Mouse (Mus musculus) heart, embryonic 12.5 days (tissue): Measurements from ENCODE around the gene Rabgap1l. TPM values are rescaled to one million over a fixed set of nuclear protein-coding genes. Genes with fewer than 3 reads are reported as not detected.

Experiments used
- ATAC-seq: fragments of 200-750 bp; cut with Nextera tagmentation; 2 replicates; pipeline ENCODE4 v1.8.0; 2017; ENCODE audit warnings: moderate TSS enrichment, moderate library complexity; ENCODE audit not compliant: insufficient number of reproducible peaks, low FRiP score
- H3K27ac ChIP-seq: fragments of 300-500 bp; sonication (generic); 2 replicates; pipeline ENCODE4 v1.5.1; 2016; ENCODE audit warnings: mild to moderate bottlenecking, moderate library complexity; ENCODE audit not compliant: poor library complexity, severe bottlenecking
- H3K27me3 ChIP-seq: fragments of 300-500 bp; sonication (generic); replicated peaks from 2 replicates; pipeline ENCODE4 v1.6.1; 2016; ENCODE audit warnings: mild to moderate bottlenecking, moderate library complexity
- H3K36me3 ChIP-seq: fragments of 300-500 bp; sonication (generic); 2 replicates; pipeline ENCODE4 v1.6.1; 2016; ENCODE audit warnings: mild to moderate bottlenecking, moderate library complexity
- H3K4me1 ChIP-seq: fragments of 300-500 bp; sonication (generic); replicated peaks from 2 replicates; pipeline ENCODE4 v1.6.1; 2016; ENCODE audit warnings: mild to moderate bottlenecking
- H3K4me2 ChIP-seq: fragments of 300-500 bp; sonication (generic); 2 replicates; pipeline ENCODE4 v1.6.1; 2016; ENCODE audit warnings: mild to moderate bottlenecking, moderate library complexity
- H3K4me3 ChIP-seq: fragments of 300-500 bp; sonication (generic); 2 replicates; pipeline ENCODE4 v1.5.1; 2016; ENCODE audit warnings: mild to moderate bottlenecking
- H3K9ac ChIP-seq: fragments of 300-500 bp; sonication (generic); 2 replicates; pipeline ENCODE4 v1.6.1; 2016; ENCODE audit warnings: mild to moderate bottlenecking, moderate library complexity
- H3K9me3 ChIP-seq: fragments of 300-500 bp; sonication (generic); replicated peaks from 2 replicates; pipeline ENCODE4 v1.6.1; 2016; ENCODE audit warnings: mild to moderate bottlenecking, moderate library complexity
- WGBS: fragments of 180-500 bp; shearing (Covaris S2); methylation state at CpG from one replicate; pipeline ENCODE4 v1.1.7; 2016; 5-methylcytosine and 5-hydroxymethylcytosine counted together
- polyA plus RNA-seq: library from polyadenylated mRNA; unstranded; fragments of >200 nt; fragmentation: Nextera tagmentation; extraction: Ambion mirVana; gene quantifications from 2 replicates; pipeline ENCODE4 v1.2.1, GENCODE M21; 2016

Gene Rabgap1l
- polyA plus RNA-seq, 1 experiment from 2014 or later = 81.0 TPM

GRCm38 (mm10) chr1:160787164-160787563 is 5.8 kb downstream of the Rabgap1l start:
- Histone ChIP-seq H3K9ac (no peak overlapping the region), H3K27me3 (no peaks in the 10 kb centered on the region), H3K9me3 (no peaks in the 10 kb centered on the region), H3K4me3 (no peak overlapping the region), H3K36me3 (no peaks in the 10 kb centered on the region), H3K4me2 (0 out of 2 replicates have a peak overlapping the region, but pooled peaks have one; percentile 6), H3K4me1 (peaks cover 13% of the 10 kb centered on the region), H3K27ac (no peak overlapping the region; the same call in 1 of the 2 replicates)
- no peak for ATAC-seq
- WGBS = 66% methylated on average over 3 of the region's 3 CpGs

- Histone ChIP-seq H3K4me2 (no peak overlapping the region), H3K36me3 (no peaks in the 10 kb centered on the region), H3K9me3 (no peaks in the 10 kb centered on the region), H3K4me3 (no peak overlapping the region), H3K27ac (no peak overlapping the region), H3K4me1 (peaks cover 13% of the 10 kb centered on the region), H3K9ac (no peak overlapping the region), H3K27me3 (no peaks in the 10 kb centered on the region)
- WGBS = 87% methylated on average over 3 of the region's 3 CpGs
- no peak for ATAC-seq
Measured at GRCm38 (mm10) chr1:160786571-160786970, 6.4 kb downstream of the Rabgap1l start.

GRCm38 (mm10) chr1:160785681-160786225 is 7.3 kb downstream of the Rabgap1l start:
- ATAC-seq = no peak
- Histone ChIP-seq H3K36me3 (no peaks in the 10 kb centered on the region), H3K4me3 (no peak overlapping the region), H3K4me2 (no peak overlapping the region), H3K9ac (no peak overlapping the region), H3K27me3 (no peaks in the 10 kb centered on the region), H3K4me1 (peaks cover 13% of the 10 kb centered on the region), H3K27ac (no peak overlapping the region), H3K9me3 (no peaks in the 10 kb centered on the region)
- 84% methylated on average over 4 of the region's 4 CpGs for WGBS

- Histone ChIP-seq H3K9ac (no peak overlapping the region), H3K4me3 (no peak overlapping the region), H3K27me3 (no peaks in the 10 kb centered on the region), H3K4me2 (no peak overlapping the region), H3K4me1 (peaks cover 15% of the 10 kb centered on the region), H3K27ac (no peak overlapping the region), H3K9me3 (no peaks in the 10 kb centered on the region), H3K36me3 (no peaks in the 10 kb centered on the region)
- WGBS = 86% methylated on average over 1 of the region's 1 CpGs
- no peak for ATAC-seq
Measured at GRCm38 (mm10) chr1:160784122-160784521, 8.9 kb downstream of the Rabgap1l start.

- Histone ChIP-seq H3K27ac (no peak overlapping the region), H3K9ac (no peak overlapping the region), H3K36me3 (0 out of 2 replicates have a peak, but pooled peaks cover 4% of the 10 kb centered on the region), H3K4me1 (no peaks in the 10 kb centered on the region), H3K4me3 (no peak overlapping the region), H3K4me2 (no peak overlapping the region), H3K9me3 (no peaks in the 10 kb centered on the region), H3K27me3 (no peaks in the 10 kb centered on the region)
- no peak for ATAC-seq
- 58% methylated on average over 1 of the region's 1 CpGs for WGBS
Measured at GRCm38 (mm10) chr1:160774166-160774565, 18.8 kb downstream of the Rabgap1l start.

- no peaks in the 10 kb centered on the region for H3K9me3 ChIP-seq
- H3K4me3 ChIP-seq = no peak overlapping the region
- no peak overlapping the region for H3K4me2 ChIP-seq
- H3K27me3 ChIP-seq = no peaks in the 10 kb centered on the region
- ATAC-seq = no peak
- 70% methylated on average over 2 of the region's 2 CpGs for WGBS
- H3K27ac ChIP-seq = no peak overlapping the region
- no peak overlapping the region for H3K9ac ChIP-seq
- no peaks in the 10 kb centered on the region for H3K36me3 ChIP-seq
- no peaks in the 10 kb centered on the region; the same call in 1 of the 2 replicates for H3K4me1 ChIP-seq
Measured at GRCm38 (mm10) chr1:160765565-160765964, 27.4 kb downstream of the Rabgap1l start.

- no peaks in the 10 kb centered on the region for H3K27me3 ChIP-seq
- H3K9me3 ChIP-seq = no peaks in the 10 kb centered on the region
- H3K27ac ChIP-seq = no peak overlapping the region
- no peak for ATAC-seq
- H3K4me3 ChIP-seq = no peak overlapping the region
- 34% methylated on average over 3 of the region's 3 CpGs for WGBS
- peaks cover 8% of the 10 kb centered on the region for H3K36me3 ChIP-seq
- H3K4me1 ChIP-seq = no peaks in the 10 kb centered on the region
- H3K4me2 ChIP-seq = no peak overlapping the region
- H3K9ac ChIP-seq = no peak overlapping the region
Measured at GRCm38 (mm10) chr1:160758243-160758642, 34.8 kb downstream of the Rabgap1l start.

- H3K9me3 ChIP-seq = no peaks in the 10 kb centered on the region
- peaks cover 8% of the 10 kb centered on the region for H3K36me3 ChIP-seq
- H3K4me3 ChIP-seq = no peak overlapping the region
- no peak overlapping the region for H3K4me2 ChIP-seq
- no peak overlapping the region for H3K9ac ChIP-seq
- no peak overlapping the region for H3K27ac ChIP-seq
- no peak for ATAC-seq
- no peaks in the 10 kb centered on the region for H3K27me3 ChIP-seq
- H3K4me1 ChIP-seq = peaks cover 6% of the 10 kb centered on the region
Measured at GRCm38 (mm10) chr1:160755359-160755758, 37.7 kb downstream of the Rabgap1l start.

- 69% methylated on average over 2 of the region's 2 CpGs for WGBS
- no peak for ATAC-seq
- Histone ChIP-seq H3K36me3 (peaks cover under 1% of the 10 kb centered on the region; the same call in 1 of the 2 replicates), H3K4me1 (peaks cover 11% of the 10 kb centered on the region), H3K9ac (no peak overlapping the region), H3K27me3 (no peaks in the 10 kb centered on the region), H3K9me3 (no peaks in the 10 kb centered on the region), H3K4me2 (no peak overlapping the region), H3K4me3 (no peak overlapping the region), H3K27ac (no peak overlapping the region)
Measured at GRCm38 (mm10) chr1:160750629-160751028, 42.4 kb downstream of the Rabgap1l start.

- H3K27me3 ChIP-seq = no peaks in the 10 kb centered on the region
- H3K9ac ChIP-seq = no peak overlapping the region
- 27% methylated on average over 7 of the region's 7 CpGs for WGBS
- no peak overlapping the region for H3K4me3 ChIP-seq
- H3K4me1 ChIP-seq = peaks cover 13% of the 10 kb centered on the region
- H3K27ac ChIP-seq = no peak overlapping the region
- no peak for ATAC-seq
- H3K9me3 ChIP-seq = no peaks in the 10 kb centered on the region
- H3K4me2 ChIP-seq = no peak overlapping the region
- H3K36me3 ChIP-seq = no peaks in the 10 kb centered on the region
Measured at GRCm38 (mm10) chr1:160746786-160747185, 46.2 kb downstream of the Rabgap1l start.

GRCm38 (mm10) chr1:160745238-160745930 is 47.6 kb downstream of the Rabgap1l start:
- H3K27ac ChIP-seq = no peak overlapping the region
- H3K9me3 ChIP-seq = no peaks in the 10 kb centered on the region
- no peak for ATAC-seq
- H3K36me3 ChIP-seq = no peaks in the 10 kb centered on the region
- no peak overlapping the region for H3K4me3 ChIP-seq
- peaks cover 7% of the 10 kb centered on the region for H3K4me1 ChIP-seq
- no peak overlapping the region for H3K4me2 ChIP-seq
- no peaks in the 10 kb centered on the region for H3K27me3 ChIP-seq
- no peak overlapping the region for H3K9ac ChIP-seq
- 79% methylated on average over 7 of the region's 7 CpGs for WGBS

- Histone ChIP-seq H3K36me3 (no peaks in the 10 kb centered on the region), H3K4me3 (no peak overlapping the region), H3K4me1 (peaks cover 7% of the 10 kb centered on the region), H3K4me2 (no peak overlapping the region), H3K27ac (no peak overlapping the region), H3K9ac (no peak overlapping the region), H3K9me3 (no peaks in the 10 kb centered on the region), H3K27me3 (no peaks in the 10 kb centered on the region)
- no peak for ATAC-seq
- WGBS = 42% methylated on average over 3 of the region's 3 CpGs
Measured at GRCm38 (mm10) chr1:160744009-160744408, 49.0 kb downstream of the Rabgap1l start.
